Comparison of ENCODE assay signal across 7 mouse cellular contexts in the genomic region with DNA sequence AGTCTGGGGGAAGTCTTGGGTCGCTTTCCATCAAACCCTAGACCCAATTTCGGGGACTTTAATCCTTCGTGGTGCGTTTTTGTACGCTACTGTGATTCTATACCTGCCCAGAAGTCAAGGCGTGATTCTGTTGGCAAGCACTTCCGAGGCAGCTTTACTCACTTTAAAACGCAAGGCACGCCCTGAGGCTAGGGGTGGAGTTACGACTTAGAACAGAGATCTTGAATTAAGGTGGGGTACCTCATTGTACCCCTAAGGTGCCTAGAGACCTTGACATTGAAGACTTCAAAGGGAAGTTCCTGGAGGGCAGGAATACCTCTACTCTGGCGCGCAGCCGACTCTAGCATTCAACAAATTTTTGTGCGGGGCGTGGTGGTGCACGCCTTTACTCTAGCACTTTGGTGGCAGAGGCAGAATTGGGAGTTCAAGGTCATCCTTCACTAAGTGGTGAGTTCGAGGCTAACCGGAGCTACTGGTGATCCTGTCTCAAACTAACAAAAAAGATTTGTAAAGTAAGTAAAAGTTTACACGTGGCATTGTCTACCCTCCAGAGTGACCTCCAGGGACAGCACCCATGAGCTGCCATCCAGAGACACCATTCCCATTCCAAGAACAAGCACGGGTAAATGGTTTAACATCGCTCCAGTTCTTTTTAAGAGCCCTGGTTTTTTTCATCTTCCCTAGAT. TPM values are rescaled to one million over a fixed set of nuclear protein-coding genes. Genes with fewer than 3 reads are reported as not detected.
DNase-seq lines count a peak whose midpoint lies in the region; ATAC-seq and TF ChIP-seq lines count a peak whose summit lies in the region.

No protein-coding gene starts in this region.

- H3K27ac ChIP-seq in CH12.LX (ENCODE audit: insufficient read depth, low read depth) (peak overlapping the region; percentile 94), macrophage (peak overlapping the region; percentile 29)
- peak overlapping the region; percentile 95 for H3K27ac ChIP-seq in kidney, embryonic 15.5 days

- H3K36me3 ChIP-seq in CH12.LX (replicated peaks in 1 of 2; ENCODE audit: control insufficient read depth in 1 of 2, insufficient read depth in 1 of 2, low read length in 1 of 2): peaks cover 22 to 36% of the 10 kb centered on the region in 2 experiments
- H3K36me3 ChIP-seq in kidney, embryonic 15.5 days: peaks cover 23% of the 10 kb centered on the region
- H3K36me3 ChIP-seq in macrophage (ENCODE audit: inconsistent target): peaks cover 15% of the 10 kb centered on the region; the same call in 1 of the 2 replicates

- in situ Hi-C loops in CH12.LX (cut with MboI; ENCODE audit: low pct_ligation_motif_present, low pct_unique_long_range_greater_than_20kb, low sequenced_read_pairs): no loop called here

- H3K4me3 ChIP-seq in CH12.LX (replicated peaks in 1 of 3; ENCODE audit: low read depth in 2 of 3, low read length in 2 of 3, poor library complexity in 1 of 3) (peak overlapping the region; percentile 82 to 92 (median 82)), macrophage (ENCODE audit: inconsistent target) (peak overlapping the region; percentile 41)
- H3K4me3 ChIP-seq in kidney, embryonic 15.5 days (replicated peaks): peak overlapping the region; percentile 85

- H3K9ac ChIP-seq in CH12.LX (ENCODE audit: insufficient read depth, low read depth): peak overlapping the region; percentile 89
- peak overlapping the region; percentile 83 for H3K9ac ChIP-seq in kidney, embryonic 15.5 days

- H3K27me3 ChIP-seq in CH12.LX (replicated peaks): no peaks in the 10 kb centered on the region
- H3K27me3 ChIP-seq in kidney, embryonic 15.5 days: peaks cover 4% of the 10 kb centered on the region; the same call in 1 of the 2 replicates

- no peak for TF ChIP-seq RAD21 in CH12.LX (IDR thresholded peaks at IDR 0.05; ENCODE audit: low read depth, low read length)

- WGBS in kidney, embryonic 15.5 days: 1% methylated on average over 21 of the region's 21 CpGs
- WGBS in macrophage (ENCODE audit: missing documents): 11% methylated on average over 21 of the region's 21 CpGs

- ATAC-seq in kidney, embryonic 15.5 days (replicated peaks; ENCODE audit: low FRiP score): no peak
- ATAC-seq in megakaryocyte progenitor cell, adult 5-6 weeks (replicated peaks; ENCODE audit: poor library complexity): no peak

- H3K79me2 ChIP-seq in CH12.LX (replicated peaks; ENCODE audit: control insufficient read depth, extremely low read depth, insufficient read depth, poor library complexity, severe bottlenecking) (peaks cover 49% of the 10 kb centered on the region), macrophage (ENCODE audit: inconsistent target) (peaks cover 27% of the 10 kb centered on the region)

- no peak for TF ChIP-seq CTCF in CH12.LX (conservative IDR thresholded peaks at IDR 0.05 in 1 of 2, IDR thresholded peaks at IDR 0.05 in 1 of 2; ENCODE audit: low read depth in 2 of 2, low read length in 2 of 2)

- peaks cover 5% of the 10 kb centered on the region for H3K9me3 ChIP-seq in CH12.LX (replicated peaks; ENCODE audit: low read length)
- H3K9me3 ChIP-seq in kidney, embryonic 15.5 days (replicated peaks): no peaks in the 10 kb centered on the region

- no peak; the same call in 1 of the 2 replicates for TF ChIP-seq POLR2A in CH12.LX (IDR thresholded peaks at IDR 0.05; ENCODE audit: low read depth, low read length)

- no peak for TF ChIP-seq EP300 in CH12.LX (IDR thresholded peaks at IDR 0.05; ENCODE audit: low read length)

- peak; percentile 82 for DNase-seq in CH12.LX (ENCODE audit: extremely low read depth)
- DNase-seq in T-cell, adult 2 months (ENCODE audit: low spot score): peak; percentile 78
- DNase-seq in heart, adult 9 months (ENCODE audit: low spot score in 2 of 2): peak; percentile 39 to 62
- peak; percentile 59 for DNase-seq in thymus, postnatal 14 days

- dilution Hi-C loops in CH12.LX (cut with MboI; ENCODE audit: extremely low pct_ligation_motif_present, extremely low pct_unique_long_range_greater_than_20kb, low sequenced_read_pairs): no loop called here

- H3K4me2 ChIP-seq in CH12.LX (ENCODE audit: insufficient read depth, low read depth, poor library complexity, severe bottlenecking): peak overlapping the region; percentile 97
- peak overlapping the region; percentile 84 for H3K4me2 ChIP-seq in kidney, embryonic 15.5 days

- H3K4me1 ChIP-seq in CH12.LX (ENCODE audit: control insufficient read depth in 1 of 2, insufficient read depth in 2 of 2): peaks cover 12 to 31% of the 10 kb centered on the region in 2 experiments
- peaks cover 61% of the 10 kb centered on the region for H3K4me1 ChIP-seq in kidney, embryonic 15.5 days

TF ChIP-seq in CH12.LX, 34 proteins besides CTCF, POLR2A, EP300 and RAD21 (continues in another document):
- TF ChIP-seq ZC3H11A (IDR thresholded peaks at IDR 0.05; ENCODE audit: low read depth, low read length) (no peak), E2F4 (IDR thresholded peaks at IDR 0.05; ENCODE audit: insufficient replicate concordance, low read depth, low read length) (no peak), TBP (conservative IDR thresholded peaks at IDR 0.05; ENCODE audit: low read depth, low read length) (no peak), ZMIZ1 (IDR thresholded peaks at IDR 0.05; ENCODE audit: low read depth, low read length) (no peak), SIN3A (IDR thresholded peaks at IDR 0.05; ENCODE audit: low read length) (no peak; the same call in 1 of the 2 replicates), SMC3 (IDR thresholded peaks at IDR 0.05; ENCODE audit: low read depth, low read length) (no peak)

RNA-seq across cellular contexts. Expression of a gene that starts 0.9 kb away (rescaled TPM):
- total RNA-seq in CH12.LX (2012; rRNA removed) (50.7 and 55.6 TPM in 2 replicates), CH12.LX (2014; rRNA removed) (24.3 and 25.3 TPM in 2 replicates)
- polyA plus RNA-seq in CH12.LX (2012; ENCODE audit: insufficient read length, low read depth) (38.3 and 43.0 TPM in 2 replicates), macrophage (2018) (8.7 to 23.8 TPM (median 10.1 TPM) in 3 replicates)
- polyA plus RNA-seq in kidney, embryonic 15.5 days (2015; fragmentation: Nextera tagmentation; extraction: Ambion mirVana): 2.8 and 3.9 TPM in 2 replicates
- 100 to 1,000 TPM in 18 of 26 experiments, 10 to 100 TPM in 8; 46.5 to 707 (median 220) TPM for total RNA-seq in macrophage (2018; cell fraction: chromatin; rRNA removed)
- 10 to 100 TPM; 22.9 to 78.9 (median 49.8) TPM for total RNA-seq in macrophage (2018; cell fraction: cytosol; rRNA removed)
- 100 to 1,000 TPM in 17 of 26 experiments, 10 to 100 TPM in 9; 29.9 to 419 (median 127) TPM for total RNA-seq in macrophage (2018; cell fraction: nucleus; rRNA removed)
- 3.3 and 4.5 TPM in 2 replicates for total RNA-seq in megakaryocyte progenitor cell, adult 5-6 weeks (2015)
- 5.8 and 7.2 TPM in 2 replicates for total RNA-seq in megakaryocyte progenitor cell, adult 5-6 weeks (2017)

RNA-seq across cellular contexts. Expression of a gene that starts 23.3 kb away (rescaled TPM):
- 141 and 157 TPM in 2 replicates for total RNA-seq in CH12.LX (2012; rRNA removed)
- 63.8 and 66.1 TPM in 2 replicates for total RNA-seq in CH12.LX (2014; rRNA removed)
- polyA plus RNA-seq in CH12.LX (2012; ENCODE audit: insufficient read length, low read depth): 169 and 221 TPM in 2 replicates
- polyA plus RNA-seq in kidney, embryonic 15.5 days (2015; fragmentation: Nextera tagmentation; extraction: Ambion mirVana): 41.2 and 42.7 TPM in 2 replicates
- 1 to 10 TPM in 23 of 26 experiments, not detected in 3; 1.3 to 8.3 (median 3.4) TPM for total RNA-seq in macrophage (2018; cell fraction: chromatin; rRNA removed)
- 10 to 100 TPM in 25 of 26 experiments, 1 to 10 TPM in 1; 8.5 to 24.4 (median 14.3) TPM for total RNA-seq in macrophage (2018; cell fraction: cytosol; rRNA removed)
- total RNA-seq in macrophage (2018; cell fraction: nucleus; rRNA removed): 10 to 100 TPM in 1 of 26 experiments, 1 to 10 TPM in 25; 2.2 to 10.3 (median 5.7) TPM
- 9.0 to 17.9 TPM (median 13.7 TPM) in 3 replicates for polyA plus RNA-seq in macrophage (2018)
- 17.4 and 24.9 TPM in 2 replicates for total RNA-seq in megakaryocyte progenitor cell, adult 5-6 weeks (2015)
- total RNA-seq in megakaryocyte progenitor cell, adult 5-6 weeks (2017): 3.5 and 5.4 TPM in 2 replicates

RNA-seq across cellular contexts. Expression of a gene that starts 32.8 kb away (rescaled TPM):
- total RNA-seq in CH12.LX (2012; rRNA removed) (4.2 and 5.0 TPM in 2 replicates), CH12.LX (2014; rRNA removed) (1.7 and 2.1 TPM in 2 replicates)
- polyA plus RNA-seq in CH12.LX (2012; ENCODE audit: insufficient read length, low read depth) (8.3 and 8.4 TPM in 2 replicates), macrophage (2018) (0.43 to 2.7 TPM (median 0.68 TPM) in 3 replicates)
- polyA plus RNA-seq in kidney, embryonic 15.5 days (2015; fragmentation: Nextera tagmentation; extraction: Ambion mirVana): 4.3 and 5.1 TPM in 2 replicates
- total RNA-seq in macrophage (2018; cell fraction: chromatin; rRNA removed): 1 to 10 TPM in 3 of 26 experiments, under 1 TPM in 9, not detected in 14; 0.30 to 3.2 (median 0.61) TPM
- 1 to 10 TPM in 18 of 26 experiments, under 1 TPM in 8; 0.48 to 5.2 (median 1.3) TPM for total RNA-seq in macrophage (2018; cell fraction: cytosol; rRNA removed)
- 1 to 10 TPM in 9 of 26 experiments, under 1 TPM in 17; 0.36 to 2.3 (median 0.78) TPM for total RNA-seq in macrophage (2018; cell fraction: nucleus; rRNA removed)
- total RNA-seq in megakaryocyte progenitor cell, adult 5-6 weeks (2015): 3.4 and 4.0 TPM in 2 replicates
- total RNA-seq in megakaryocyte progenitor cell, adult 5-6 weeks (2017): 0.62 and 0.91 TPM in 2 replicates

RNA-seq across cellular contexts. Expression of a gene that starts 37.9 kb away (rescaled TPM):
- 5.6 and 7.9 TPM in 2 replicates for total RNA-seq in CH12.LX (2012; rRNA removed)
- 0.81 and 0.99 TPM in 2 replicates for total RNA-seq in CH12.LX (2014; rRNA removed)
- 16.3 and 19.5 TPM in 2 replicates for polyA plus RNA-seq in CH12.LX (2012; ENCODE audit: insufficient read length, low read depth)
- 13.2 and 16.6 TPM in 2 replicates for polyA plus RNA-seq in kidney, embryonic 15.5 days (2015; fragmentation: Nextera tagmentation; extraction: Ambion mirVana)
- 10 to 100 TPM in 4 of 26 experiments, 1 to 10 TPM in 22; 1.5 to 14.1 (median 5.0) TPM for total RNA-seq in macrophage (2018; cell fraction: chromatin; rRNA removed)
- 1 to 10 TPM; 1.3 to 4.5 (median 2.8) TPM for total RNA-seq in macrophage (2018; cell fraction: cytosol; rRNA removed)
- total RNA-seq in macrophage (2018; cell fraction: nucleus; rRNA removed): 10 to 100 TPM in 1 of 26 experiments, 1 to 10 TPM in 24, under 1 TPM in 1; 0.79 to 11.9 (median 3.8) TPM
- 3.7 to 7.5 TPM (median 3.9 TPM) in 3 replicates for polyA plus RNA-seq in macrophage (2018)
- 3.9 and 4.6 TPM in 2 replicates for total RNA-seq in megakaryocyte progenitor cell, adult 5-6 weeks (2015)
- 1.2 and 1.5 TPM in 2 replicates for total RNA-seq in megakaryocyte progenitor cell, adult 5-6 weeks (2017)

RNA-seq across cellular contexts. Expression of a gene that starts 40.8 kb away (rescaled TPM):
- total RNA-seq in CH12.LX (2012; rRNA removed) (863 and 969 TPM in 2 replicates), CH12.LX (2014; rRNA removed) (1,070 and 1,251 TPM in 2 replicates)
- polyA plus RNA-seq in CH12.LX (2012; ENCODE audit: insufficient read length, low read depth) (560 and 594 TPM in 2 replicates), macrophage (2018) (79.7 to 207 TPM (median 133 TPM) in 3 replicates)
- 475 and 488 TPM in 2 replicates for polyA plus RNA-seq in kidney, embryonic 15.5 days (2015; fragmentation: Nextera tagmentation; extraction: Ambion mirVana)
- 10 to 100 TPM; 10.0 to 72.1 (median 43.9) TPM for total RNA-seq in macrophage (2018; cell fraction: chromatin; rRNA removed)
- total RNA-seq in macrophage (2018; cell fraction: cytosol; rRNA removed): 100 to 1,000 TPM in 17 of 26 experiments, 10 to 100 TPM in 9; 79.3 to 179 (median 122) TPM
- total RNA-seq in macrophage (2018; cell fraction: nucleus; rRNA removed): 10 to 100 TPM; 15.5 to 75.8 (median 38.9) TPM
- 114 and 126 TPM in 2 replicates for total RNA-seq in megakaryocyte progenitor cell, adult 5-6 weeks (2015)
- 158 and 185 TPM in 2 replicates for total RNA-seq in megakaryocyte progenitor cell, adult 5-6 weeks (2017)

Comparison
In these comparisons a context has a peak if more than half of its experiments do, and no peak if none do; other contexts are left out.
1. H3K27ac ChIP-seq: peak in every context shown above with its lines; median percentile 95 in kidney, embryonic 15.5 days; 94 in CH12.LX; 29 in macrophage.